Mouse (Mus musculus): ENCODE data around the gene Klhdc3. TPM values are rescaled to one million over a fixed set of nuclear protein-coding genes. Genes with fewer than 3 reads are reported as not detected.

Klhdc3 gene
- polyA plus RNA-seq, 1 experiment from 2014 or later = 33.9 TPM

DNA sequence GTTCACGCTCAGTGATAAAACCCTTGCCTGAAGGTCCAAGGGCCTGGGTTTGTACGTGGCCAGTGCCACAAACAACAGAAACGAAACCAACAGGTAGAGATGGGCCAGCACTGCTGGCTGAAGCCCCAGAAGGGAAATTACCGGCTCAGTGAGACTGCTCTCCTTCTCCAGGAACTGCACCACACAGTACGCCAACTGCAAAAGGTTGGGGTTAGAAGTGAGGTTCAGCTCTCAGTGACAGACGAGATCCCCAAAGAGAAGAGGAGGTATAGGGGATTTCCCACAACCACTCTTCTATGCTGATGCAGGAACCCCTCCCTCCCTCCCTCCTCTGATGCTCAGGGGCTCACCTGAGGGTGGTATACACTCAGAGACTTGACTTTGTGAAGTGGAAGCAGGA lies 5.2 kb upstream of the Klhdc3 start:
- no peak overlapping the region for H3K4me3 ChIP-seq (ENCODE audit: inconsistent target)
- 88% methylated on average over 6 of the region's 6 CpGs for WGBS (ENCODE audit: missing documents)
- no peak overlapping the region for H3K27ac ChIP-seq
- peaks cover 45% of the 10 kb centered on the region for H3K36me3 ChIP-seq (ENCODE audit: inconsistent target)
- H3K79me2 ChIP-seq (ENCODE audit: inconsistent target) = peaks cover 6% of the 10 kb centered on the region; the same call in 1 of the 2 replicates

DNA sequence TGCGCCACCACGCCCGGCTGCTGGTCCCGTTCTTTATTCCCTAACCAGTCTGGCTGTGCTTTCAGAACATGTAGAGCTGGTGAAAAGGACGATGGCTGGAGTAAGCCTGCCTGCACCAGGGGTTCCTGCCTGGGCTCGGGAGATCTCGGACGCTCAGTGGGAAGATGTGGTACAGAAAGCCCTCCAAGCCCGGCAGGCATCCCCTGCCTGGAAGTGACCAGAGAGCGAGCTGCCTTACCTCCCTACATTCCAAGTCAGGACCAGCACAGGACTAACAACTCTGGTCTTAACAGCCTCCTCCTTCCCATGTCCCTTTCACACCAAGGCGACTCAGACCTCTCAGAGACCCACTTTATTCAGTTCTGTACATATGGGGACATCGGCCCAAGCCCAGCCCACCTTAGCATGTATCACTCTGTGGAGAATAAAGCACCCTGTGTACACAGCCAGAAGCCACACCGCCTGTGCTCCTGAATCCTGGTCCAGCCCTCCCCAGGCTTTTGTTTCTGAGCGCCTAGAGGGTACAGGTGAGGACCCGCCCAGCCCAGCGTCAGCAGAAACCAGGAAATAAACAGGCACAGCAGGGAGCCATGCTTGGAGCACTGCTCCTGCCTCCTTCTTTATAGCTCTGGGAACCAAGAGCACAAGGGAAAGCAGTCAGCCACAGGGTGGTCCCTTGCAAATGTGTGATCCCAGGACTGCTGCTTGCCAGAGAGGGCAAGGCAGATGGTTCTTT lies 2.1 kb upstream of the Klhdc3 start:
- Histone ChIP-seq H3K4me3 (ENCODE audit: inconsistent target) (no peak overlapping the region), H3K36me3 (ENCODE audit: inconsistent target) (peaks cover 48% of the 10 kb centered on the region), H3K79me2 (ENCODE audit: inconsistent target) (peaks cover 33% of the 10 kb centered on the region), H3K27ac (no peak overlapping the region)
- WGBS (ENCODE audit: missing documents) = 95% methylated on average over 16 of the region's 16 CpGs

GRCm38 (mm10) chr17:46681466-46682118 lies 878 bp upstream of the Klhdc3 start:
- H3K36me3 ChIP-seq (ENCODE audit: inconsistent target) = peaks cover 50% of the 10 kb centered on the region
- H3K4me3 ChIP-seq (ENCODE audit: inconsistent target) = peak overlapping the region; percentile 82
- peaks cover 42% of the 10 kb centered on the region for H3K79me2 ChIP-seq (ENCODE audit: inconsistent target)
- WGBS (ENCODE audit: missing documents) = 32% methylated on average over 12 of the region's 12 CpGs
- H3K27ac ChIP-seq = peak overlapping the region; percentile 57

DNA sequence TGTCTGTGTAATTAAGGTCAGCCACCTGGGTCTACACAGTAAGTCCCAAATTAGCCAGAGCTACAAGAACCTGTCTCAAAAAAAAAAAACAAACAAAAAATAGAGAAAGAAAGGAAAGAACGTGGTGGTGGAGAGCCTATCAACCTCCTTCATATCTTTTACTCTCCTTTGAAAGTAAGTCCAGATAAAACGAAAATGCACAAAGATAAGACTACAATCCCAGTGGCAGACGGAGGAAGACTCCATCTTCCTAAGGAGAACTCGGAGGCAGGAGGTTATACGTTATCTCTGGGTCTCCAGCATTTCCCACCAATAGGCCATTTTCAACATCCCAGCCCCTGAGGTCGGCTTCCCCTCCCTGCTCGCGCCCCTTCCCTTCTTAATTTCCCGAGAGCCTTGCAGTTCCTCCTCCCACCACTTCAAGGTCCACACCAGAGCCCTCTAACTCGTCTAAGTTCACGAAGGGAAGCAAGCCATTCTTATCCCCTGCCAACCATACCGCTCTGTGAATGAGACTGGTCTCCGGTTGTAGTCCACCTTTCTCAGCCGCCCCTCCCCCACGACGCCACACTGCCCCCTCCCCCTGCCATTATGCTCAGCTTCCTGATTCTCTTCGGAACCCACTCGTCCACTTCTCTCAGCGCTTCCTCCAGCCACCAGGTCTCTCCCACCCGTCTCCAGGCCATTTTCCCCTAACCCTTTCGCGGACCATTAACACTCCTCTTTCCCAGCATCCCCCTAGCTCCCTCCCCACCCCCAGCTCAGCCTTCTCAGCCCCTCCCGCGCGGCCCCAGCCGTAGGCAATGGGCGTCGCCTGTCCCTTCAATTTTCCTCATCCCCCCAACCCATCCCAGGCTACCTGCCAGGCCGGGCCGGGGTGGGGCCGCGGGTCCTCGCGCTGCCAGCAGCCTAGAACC lies 613 bp downstream of the Klhdc3 start:
- peaks cover 42% of the 10 kb centered on the region for H3K79me2 ChIP-seq (ENCODE audit: inconsistent target)
- peak overlapping the region; percentile 54 for H3K27ac ChIP-seq
- H3K4me3 ChIP-seq (ENCODE audit: inconsistent target) = peak overlapping the region; percentile 82
- H3K36me3 ChIP-seq (ENCODE audit: inconsistent target) = peaks cover 53% of the 10 kb centered on the region
- 2% methylated on average over 28 of the region's 34 CpGs for WGBS (ENCODE audit: missing documents)

GRCm38 (mm10) chr17:46678911-46679310 lies 1.8 kb downstream of the Klhdc3 start:
- Histone ChIP-seq H3K4me3 (ENCODE audit: inconsistent target) (no peak overlapping the region), H3K27ac (no peak overlapping the region)

DNA sequence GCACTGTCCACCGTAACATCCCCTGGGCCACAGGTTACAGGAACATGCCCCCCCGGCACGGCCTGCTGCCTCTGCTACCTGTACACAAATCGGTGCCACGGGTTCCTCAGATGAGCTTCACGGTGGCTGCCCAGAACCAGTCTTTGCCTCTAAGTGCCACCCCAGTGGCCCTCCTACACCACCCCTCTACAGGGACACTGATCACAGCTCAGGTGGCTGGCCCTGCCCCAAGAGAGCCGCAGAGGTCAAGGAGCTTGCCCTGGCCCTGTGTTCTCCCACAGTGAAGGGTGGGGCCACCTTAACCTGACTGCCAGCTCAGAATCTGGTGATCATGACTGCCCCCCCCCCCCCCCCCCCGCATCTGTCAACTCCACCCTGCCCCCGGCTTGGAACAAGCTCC lies 2.3 kb downstream of the Klhdc3 start, which contains the start of gene Mea1:
Mea1 (plus strand) TSS at position 378 of the 400 bp plus-strand sequence.
- H3K79me2 ChIP-seq (ENCODE audit: inconsistent target) = peaks cover 47% of the 10 kb centered on the region
- H3K4me3 ChIP-seq (ENCODE audit: inconsistent target) = peak within 1 kb of the TSS; percentile 82
- H3K36me3 ChIP-seq (ENCODE audit: inconsistent target) = peaks cover 38% of the 10 kb centered on the region
- 96% methylated on average over 7 of the region's 9 CpGs for WGBS (ENCODE audit: missing documents)
- H3K27ac ChIP-seq = peak within 1 kb of the TSS; percentile 54; the same call in 1 of the 2 replicates

More at GRCm38 (mm10) chr17:46678911-46679310, 1.8 kb downstream of the Klhdc3 start:
- H3K36me3 ChIP-seq (ENCODE audit: inconsistent target) = peaks cover 43% of the 10 kb centered on the region
- 92% methylated on average over 9 of the region's 9 CpGs for WGBS (ENCODE audit: missing documents)
- H3K79me2 ChIP-seq (ENCODE audit: inconsistent target) = peaks cover 42% of the 10 kb centered on the region

DNA sequence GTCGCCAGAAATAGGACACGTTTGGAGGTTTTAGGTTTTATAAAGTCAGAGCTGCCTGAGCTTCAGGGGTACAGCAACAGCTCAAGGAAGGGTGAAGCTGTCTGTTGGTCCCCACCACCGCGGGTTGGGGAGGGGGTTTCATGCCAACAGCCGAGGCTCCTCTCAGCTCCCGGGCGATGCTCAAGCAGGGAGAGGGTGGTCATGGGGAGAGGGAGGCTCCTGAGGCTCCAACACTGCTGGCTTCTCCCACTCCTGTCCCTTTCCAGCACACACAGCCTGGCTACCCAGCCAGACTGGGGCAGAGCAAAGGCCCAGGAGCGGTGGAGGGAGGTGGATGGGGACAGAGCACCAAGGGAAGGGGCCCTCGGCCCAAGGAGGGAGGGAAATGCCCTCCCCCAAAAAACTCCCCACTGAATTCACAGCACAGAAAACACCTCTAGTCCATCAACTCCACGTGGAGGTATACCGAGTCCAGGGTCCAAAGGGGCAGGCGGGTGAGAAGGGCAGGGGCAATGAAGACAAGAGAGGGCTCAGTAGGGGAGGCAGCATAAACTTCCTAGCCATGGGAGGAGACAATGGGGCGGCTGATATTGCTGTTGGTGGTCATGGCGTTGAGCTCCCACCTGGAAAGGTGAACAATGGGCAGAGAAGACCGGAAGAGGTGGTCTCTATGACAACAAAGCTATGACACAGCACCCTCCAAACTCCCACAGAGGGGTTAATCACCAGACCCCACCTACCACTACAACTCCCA lies 6.0 kb downstream of the Klhdc3 start:
- WGBS (ENCODE audit: missing documents) = 44% methylated on average over 15 of the region's 15 CpGs
- Histone ChIP-seq H3K79me2 (ENCODE audit: inconsistent target) (peaks cover 62% of the 10 kb centered on the region), H3K27ac (peak overlapping the region; percentile 62; the same call in 1 of the 2 replicates), H3K36me3 (ENCODE audit: inconsistent target) (peaks cover 40% of the 10 kb centered on the region), H3K4me3 (ENCODE audit: inconsistent target) (peak overlapping the region; percentile 91)

- Histone ChIP-seq H3K36me3 (ENCODE audit: inconsistent target) (peaks cover 47% of the 10 kb centered on the region), H3K79me2 (ENCODE audit: inconsistent target) (peaks cover 54% of the 10 kb centered on the region), H3K4me3 (ENCODE audit: inconsistent target) (peak within 1 kb of the TSS; percentile 91), H3K27ac (peak within 1 kb of the TSS; percentile 62)
- 1% methylated on average over 42 of the region's 43 CpGs for WGBS (ENCODE audit: missing documents)
Observed at GRCm38 (mm10) chr17:46673850-46674529, 6.7 kb downstream of the Klhdc3 start, which contains the start of gene Rrp36. TSS of gene Rrp36 (minus strand) at chr17:46674352.

DNA sequence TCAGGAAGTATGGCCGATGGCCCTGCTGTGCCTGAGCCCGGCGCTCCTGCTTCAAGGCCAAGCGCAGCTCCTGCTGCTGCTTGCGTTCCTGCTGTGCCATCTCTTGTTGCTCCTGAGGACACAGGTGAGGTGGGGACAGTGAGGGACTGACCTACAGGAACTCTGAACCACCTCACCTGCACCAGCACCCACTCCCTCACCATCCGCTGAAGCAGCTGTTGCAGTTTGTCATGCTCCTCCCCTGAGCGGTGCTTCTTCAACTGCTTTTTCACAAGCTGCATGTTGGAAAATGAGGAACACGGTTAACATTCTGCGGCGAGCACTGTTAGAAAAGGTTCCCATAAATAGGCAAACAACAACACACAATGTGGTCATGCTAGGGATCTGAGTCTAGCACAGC lies 10.8 kb downstream of the Klhdc3 start:
- 93% methylated on average over 10 of the region's 10 CpGs for WGBS (ENCODE audit: missing documents)
- Histone ChIP-seq H3K36me3 (ENCODE audit: inconsistent target) (peaks cover 34% of the 10 kb centered on the region; the same call in 1 of the 2 replicates), H3K27ac (no peak overlapping the region), H3K79me2 (ENCODE audit: inconsistent target) (peaks cover 35% of the 10 kb centered on the region), H3K4me3 (ENCODE audit: inconsistent target) (no peak overlapping the region)

GRCm38 (mm10) chr17:46667712-46668111 lies 13.0 kb downstream of the Klhdc3 start:
- H3K79me2 ChIP-seq (ENCODE audit: inconsistent target) = peaks cover 23% of the 10 kb centered on the region
- H3K27ac ChIP-seq = no peak overlapping the region
- no peak overlapping the region for H3K4me3 ChIP-seq (ENCODE audit: inconsistent target)
- 95% methylated on average over 16 of the region's 16 CpGs for WGBS (ENCODE audit: missing documents)
- H3K36me3 ChIP-seq (ENCODE audit: inconsistent target) = peaks cover 33% of the 10 kb centered on the region; the same call in 1 of the 2 replicates

DNA sequence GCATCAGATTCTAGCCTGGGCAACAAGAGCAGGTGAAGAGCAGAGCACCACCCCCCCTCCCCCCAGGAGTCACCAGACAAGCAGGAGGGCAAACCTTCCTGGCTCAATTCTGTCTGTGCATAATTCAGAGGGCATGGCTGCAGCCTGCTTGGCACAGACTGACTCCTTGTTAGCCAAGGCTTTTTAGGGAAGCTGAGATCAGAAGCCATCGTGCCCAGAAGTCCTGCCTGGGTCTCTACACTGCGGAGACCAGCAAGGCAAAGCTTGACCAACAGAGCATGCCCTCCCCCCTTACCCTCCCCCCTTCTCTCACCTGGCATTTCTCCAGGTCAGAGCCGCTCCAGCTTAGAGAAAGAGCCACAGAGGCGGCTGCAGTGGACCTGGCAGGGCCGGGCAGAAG lies 18.0 kb downstream of the Klhdc3 start:
- 98% methylated on average over 5 of the region's 5 CpGs for WGBS (ENCODE audit: missing documents)
- H3K36me3 ChIP-seq (ENCODE audit: inconsistent target) = peaks cover 9% of the 10 kb centered on the region; the same call in 1 of the 2 replicates

GRCm38 (mm10) chr17:46661981-46662380 lies 18.7 kb downstream of the Klhdc3 start:
- H3K4me3 ChIP-seq (ENCODE audit: inconsistent target) = no peak overlapping the region
- H3K79me2 ChIP-seq (ENCODE audit: inconsistent target) = no peaks in the 10 kb centered on the region
- no peak overlapping the region for H3K27ac ChIP-seq
- 97% methylated on average over 6 of the region's 12 CpGs for WGBS (ENCODE audit: missing documents)
- 0 out of 2 replicates have a peak, but pooled peaks cover 6% of the 10 kb centered on the region for H3K36me3 ChIP-seq (ENCODE audit: inconsistent target)

More for the DNA sequence above, 18.0 kb downstream of the Klhdc3 start:
- Histone ChIP-seq H3K4me3 (ENCODE audit: inconsistent target) (no peak overlapping the region), H3K27ac (no peak overlapping the region), H3K79me2 (ENCODE audit: inconsistent target) (no peaks in the 10 kb centered on the region)

- 96% methylated on average over 9 of the region's 9 CpGs for WGBS (ENCODE audit: missing documents)
- Histone ChIP-seq H3K79me2 (ENCODE audit: inconsistent target) (no peaks in the 10 kb centered on the region), H3K36me3 (ENCODE audit: inconsistent target) (no peaks in the 10 kb centered on the region), H3K4me3 (ENCODE audit: inconsistent target) (no peak overlapping the region), H3K27ac (no peak overlapping the region)
Observed at GRCm38 (mm10) chr17:46661351-46661750, 19.4 kb downstream of the Klhdc3 start.

Data from macrophage (primary cell).